Mouse (Mus musculus) neural tube, embryonic 14.5 days (tissue): ENCODE results near the gene Gm20388. TPM values are rescaled to one million over a fixed set of nuclear protein-coding genes. Genes with fewer than 3 reads are reported as not detected.
"Not testable (repeated sequence)": the region's sequence is repeated elsewhere in the genome, so short reads cannot be mapped to it uniquely, and the experiment has no call there.

Experiments
- ATAC-seq: fragments of 200-750 bp; cut with Nextera tagmentation; 2 replicates; pipeline ENCODE4 v1.8.0; 2017; ENCODE audit warnings: low read depth, mild to moderate bottlenecking, moderate TSS enrichment, moderate library complexity
- H3K27ac ChIP-seq: fragments of 300-500 bp; sonication (generic); 2 replicates; pipeline ENCODE4 v1.5.1; 2014; ENCODE audit warnings: low read depth, mild to moderate bottlenecking, control low read depth, low read length, moderate library complexity, mixed read lengths
- H3K27me3 ChIP-seq: fragments of 300-500 bp; sonication (generic); 2 replicates; pipeline ENCODE4 v1.6.1; 2014; ENCODE audit warnings: low read length; ENCODE audit not compliant: control insufficient read depth, insufficient read depth
- H3K36me3 ChIP-seq: fragments of 300-500 bp; sonication (generic); 2 replicates; pipeline ENCODE4 v1.6.1; 2014; ENCODE audit warnings: low read length, mixed read lengths; ENCODE audit not compliant: control insufficient read depth, insufficient read depth
- H3K4me1 ChIP-seq: fragments of 300-500 bp; sonication (generic); 2 replicates; pipeline ENCODE4 v1.6.1; 2014; ENCODE audit warnings: low read length; ENCODE audit not compliant: control insufficient read depth, insufficient read depth
- H3K4me2 ChIP-seq: fragments of 300-500 bp; sonication (generic); 2 replicates; pipeline ENCODE4 v1.6.1; 2014; ENCODE audit warnings: mild to moderate bottlenecking, low read depth, low read length, control low read depth
- H3K4me3 ChIP-seq: fragments of 300-500 bp; sonication (generic); 2 replicates; pipeline ENCODE4 v1.5.1; 2014; ENCODE audit warnings: low read depth, low read length, control low read depth, mixed read lengths
- H3K9ac ChIP-seq: fragments of 300-500 bp; sonication (generic); replicated peaks from 2 replicates; pipeline ENCODE4 v1.6.1; 2014; ENCODE audit warnings: low read depth, mild to moderate bottlenecking, control low read depth, low read length, mixed read lengths
- H3K9me3 ChIP-seq: fragments of 300-500 bp; sonication (generic); 2 replicates; pipeline ENCODE4 v1.6.1; 2016; ENCODE audit warnings: low read length; ENCODE audit not compliant: control insufficient read depth
- WGBS: fragments of 180-500 bp; shearing (Covaris S2); extraction: QIAGEN DNeasy Blood & Tissue Kit; methylation state at CpG from one replicate; pipeline ENCODE4 v1.1.7; 2014; 5-methylcytosine and 5-hydroxymethylcytosine counted together
- polyA plus RNA-seq: library from polyadenylated mRNA; unstranded; fragments of >200 nt; fragmentation: Nextera tagmentation; extraction: Ambion mirVana; gene quantifications from 2 replicates; pipeline ENCODE4 v1.2.1, GENCODE M21; 2014

Gene Gm20388
- polyA plus RNA-seq, 1 experiment from 2014 or later, result 10.3 TPM

GRCm38 (mm10) chr8:123450783-123451182, 3540.1 kb downstream of the Gm20388 start:
- no peaks in the 10 kb centered on the region for H3K4me1 ChIP-seq
- H3K27me3 ChIP-seq, result no peaks in the 10 kb centered on the region
- no peak for ATAC-seq
- no peaks in the 10 kb centered on the region for H3K9me3 ChIP-seq
- H3K4me2 ChIP-seq, result no peak overlapping the region
- WGBS, result 94% methylated on average over 5 of the region's 5 CpGs
- H3K27ac ChIP-seq, result no peak overlapping the region
- no peak overlapping the region for H3K9ac ChIP-seq
- no peak overlapping the region for H3K4me3 ChIP-seq
- H3K36me3 ChIP-seq, result peaks cover 44% of the 10 kb centered on the region

GRCm38 (mm10) chr8:123451747-123452146, 3541.1 kb downstream of the Gm20388 start:
- H3K9me3 ChIP-seq, ATAC-seq, H3K9ac ChIP-seq, H3K4me1 ChIP-seq, H3K27ac ChIP-seq, H3K27me3 ChIP-seq, H3K4me3 ChIP-seq, H3K4me2 ChIP-seq: not testable (repeated sequence)
- 97% methylated on average over 12 of the region's 12 CpGs for WGBS
- H3K36me3 ChIP-seq, result peaks cover 52% of the 10 kb centered on the region

- Histone ChIP-seq H3K27ac (no peak overlapping the region), H3K4me3 (no peak overlapping the region), H3K9ac (no peak overlapping the region), H3K36me3 (peaks cover 52% of the 10 kb centered on the region), H3K4me1 (no peaks in the 10 kb centered on the region), H3K4me2 (no peak overlapping the region), H3K27me3 (no peaks in the 10 kb centered on the region), H3K9me3 (no peaks in the 10 kb centered on the region)
- WGBS, result 91% methylated on average over 4 of the region's 4 CpGs
- ATAC-seq, result no peak
Measured at GRCm38 (mm10) chr8:123452149-123452548, 3541.5 kb downstream of the Gm20388 start.

GRCm38 (mm10) chr8:123453291-123453690, 3542.7 kb downstream of the Gm20388 start:
- no peak for ATAC-seq
- 85% methylated on average over 7 of the region's 7 CpGs for WGBS
- H3K27ac ChIP-seq, result no peak overlapping the region
- H3K36me3 ChIP-seq, result peaks cover 61% of the 10 kb centered on the region
- no peaks in the 10 kb centered on the region for H3K9me3 ChIP-seq
- no peak overlapping the region for H3K9ac ChIP-seq
- H3K27me3 ChIP-seq, result no peaks in the 10 kb centered on the region
- H3K4me1 ChIP-seq, result no peaks in the 10 kb centered on the region
- no peak overlapping the region for H3K4me3 ChIP-seq
- H3K4me2 ChIP-seq, result no peak overlapping the region

- Histone ChIP-seq H3K4me1 (no peaks in the 10 kb centered on the region), H3K27ac (no peak overlapping the region), H3K27me3 (no peaks in the 10 kb centered on the region), H3K9ac (no peak overlapping the region), H3K36me3 (peaks cover 66% of the 10 kb centered on the region), H3K4me2 (no peak overlapping the region), H3K4me3 (no peak overlapping the region), H3K9me3 (no peaks in the 10 kb centered on the region)
- 78% methylated on average over 5 of the region's 5 CpGs for WGBS
- ATAC-seq, result no peak
Measured at GRCm38 (mm10) chr8:123453951-123454350, 3543.3 kb downstream of the Gm20388 start.

- Histone ChIP-seq H3K27ac (no peak overlapping the region), H3K4me3 (no peak overlapping the region), H3K9ac (no peak overlapping the region), H3K4me2 (no peak overlapping the region), H3K4me1 (no peaks in the 10 kb centered on the region), H3K27me3 (no peaks in the 10 kb centered on the region), H3K9me3 (no peaks in the 10 kb centered on the region), H3K36me3 (peaks cover 68% of the 10 kb centered on the region)
- 96% methylated on average over 6 of the region's 6 CpGs for WGBS
- ATAC-seq, result no peak
Measured at GRCm38 (mm10) chr8:123454559-123454958, 3543.9 kb downstream of the Gm20388 start.

- WGBS, result 91% methylated on average over 4 of the region's 4 CpGs
- no peaks in the 10 kb centered on the region for H3K9me3 ChIP-seq
- no peak overlapping the region for H3K9ac ChIP-seq
- no peaks in the 10 kb centered on the region for H3K4me1 ChIP-seq
- H3K4me3 ChIP-seq, result no peak overlapping the region
- no peak overlapping the region for H3K4me2 ChIP-seq
- no peak for ATAC-seq
- no peaks in the 10 kb centered on the region for H3K27me3 ChIP-seq
- H3K36me3 ChIP-seq, result peaks cover 30% of the 10 kb centered on the region
- H3K27ac ChIP-seq, result no peak overlapping the region
Measured at GRCm38 (mm10) chr8:123463651-123464050, 3553.0 kb downstream of the Gm20388 start.

- H3K36me3 ChIP-seq, result peaks cover 1% of the 10 kb centered on the region; the same call in 1 of the 2 replicates
- WGBS, result 85% methylated on average over 3 of the region's 3 CpGs
- no peak for ATAC-seq
Measured at GRCm38 (mm10) chr8:123467476-123467875, 3556.8 kb downstream of the Gm20388 start.

GRCm38 (mm10) chr8:123472991-123473390, 3562.3 kb downstream of the Gm20388 start:
- not testable (repeated sequence) for H3K27me3 ChIP-seq, H3K4me3 ChIP-seq, H3K27ac ChIP-seq, H3K36me3 ChIP-seq, H3K9ac ChIP-seq, H3K4me2 ChIP-seq, H3K9me3 ChIP-seq, ATAC-seq, H3K4me1 ChIP-seq
- WGBS, result 72% methylated on average over 6 of the region's 6 CpGs

More at GRCm38 (mm10) chr8:123467476-123467875, 3556.8 kb downstream of the Gm20388 start:
- no peaks in the 10 kb centered on the region for H3K4me1 ChIP-seq
- no peak overlapping the region for H3K27ac ChIP-seq
- no peaks in the 10 kb centered on the region for H3K27me3 ChIP-seq
- no peak overlapping the region for H3K4me2 ChIP-seq
- no peak overlapping the region for H3K4me3 ChIP-seq
- H3K9ac ChIP-seq, result no peak overlapping the region
- H3K9me3 ChIP-seq, result no peaks in the 10 kb centered on the region

GRCm38 (mm10) chr8:123474549-123474948, 3563.9 kb downstream of the Gm20388 start:
- H3K27ac ChIP-seq, H3K9me3 ChIP-seq, H3K27me3 ChIP-seq, H3K4me2 ChIP-seq, ATAC-seq, H3K36me3 ChIP-seq, H3K9ac ChIP-seq, H3K4me1 ChIP-seq, H3K4me3 ChIP-seq: not testable (repeated sequence)
- 78% methylated on average over 5 of the region's 5 CpGs for WGBS
